Mouse (Mus musculus) right cerebral cortex, postnatal 36 days (tissue): ENCODE measurements around the gene Pdxdc1.
"Not testable (repeated sequence)": the region's sequence is repeated elsewhere in the genome, so short reads cannot be mapped to it uniquely, and the experiment has no call there.

Experiments
- DNase-seq, 2 experiments: peaks; one replicate each; pipeline ENCODE4 v3.0.0; 2022; ENCODE audit warnings: low spot score in 2 of 2, mixed read lengths in 1 of 2

Pdxdc1 gene

GRCm38 (mm10) chr16:13883094-13883774, 19.7 kb downstream of the Pdxdc1 start:
- DNase-seq: no peak

GRCm38 (mm10) chr16:13875483-13875882, 27.4 kb downstream of the Pdxdc1 start:
- peak; percentile 11 to 12 for DNase-seq

- DNase-seq: no peak
Observed at GRCm38 (mm10) chr16:13867910-13868514, 34.9 kb downstream of the Pdxdc1 start.

- DNase-seq: not testable (repeated sequence)
Observed at GRCm38 (mm10) chr16:13867406-13867805, 35.5 kb downstream of the Pdxdc1 start.

GRCm38 (mm10) chr16:13866616-13867015, 36.3 kb downstream of the Pdxdc1 start:
- DNase-seq: no peak

GRCm38 (mm10) chr16:13866076-13866475, 36.9 kb downstream of the Pdxdc1 start:
- DNase-seq: no peak

GRCm38 (mm10) chr16:13853886-13854285, 49.0 kb downstream of the Pdxdc1 start:
- DNase-seq: no peak

- DNase-seq: no peak
Observed at GRCm38 (mm10) chr16:13851446-13851845, 51.5 kb downstream of the Pdxdc1 start.

- no peak for DNase-seq
Observed at GRCm38 (mm10) chr16:13848310-13848709, 54.6 kb downstream of the Pdxdc1 start.

GRCm38 (mm10) chr16:13846675-13847074, 56.3 kb downstream of the Pdxdc1 start:
- DNase-seq: no peak

GRCm38 (mm10) chr16:13845031-13845430, 57.9 kb downstream of the Pdxdc1 start:
- no peak for DNase-seq

- no peak for DNase-seq
Observed at GRCm38 (mm10) chr16:13840956-13841355, 62.0 kb downstream of the Pdxdc1 start.

GRCm38 (mm10) chr16:13840056-13840455, 62.9 kb downstream of the Pdxdc1 start:
- no peak for DNase-seq

GRCm38 (mm10) chr16:13834382-13834781, 68.5 kb downstream of the Pdxdc1 start:
- DNase-seq: no peak

- DNase-seq: no peak
Observed at GRCm38 (mm10) chr16:13831606-13832005, 71.3 kb downstream of the Pdxdc1 start.

GRCm38 (mm10) chr16:13830444-13830843, 72.5 kb downstream of the Pdxdc1 start:
- DNase-seq: no peak

GRCm38 (mm10) chr16:13826511-13826910, 76.4 kb downstream of the Pdxdc1 start:
- DNase-seq: no peak

GRCm38 (mm10) chr16:13825781-13826490, 77.0 kb downstream of the Pdxdc1 start:
- DNase-seq: no peak

- DNase-seq: no peak
Observed at GRCm38 (mm10) chr16:13820771-13821170, 82.2 kb downstream of the Pdxdc1 start.

- DNase-seq: no peak
Observed at GRCm38 (mm10) chr16:13819806-13820500, 83.0 kb downstream of the Pdxdc1 start.

GRCm38 (mm10) chr16:13819394-13819743, 83.6 kb downstream of the Pdxdc1 start:
- peak in 1 of 2 experiments; percentile 39 for DNase-seq
